Mouse (Mus musculus) cerebellum, adult 2 months (tissue): ENCODE measurements at regions not wholly inside any gene's neighbourhood (a gene's known extent, or its start where the extent isn't known, plus 50 kb on each side); places are given as distances from the start of the nearest gene placed in this dataset.

Experiments used
- DNase-seq, 2 experiments: peaks; one replicate each; pipeline ENCODE4 v3.0.0; 2021
- H3K27ac ChIP-seq: fragments of 200-500 bp; 2 replicates; pipeline ENCODE4 v1.5.1; 2012; ENCODE audit warnings: low read length, control low read depth, inconsistent platforms; ENCODE audit not compliant: insufficient read depth
- H3K27me3 ChIP-seq: fragments of 200-500 bp; 2 replicates; pipeline ENCODE4 v1.6.1; 2012; ENCODE audit warnings: inconsistent platforms, mild to moderate bottlenecking, low read length, moderate library complexity; ENCODE audit not compliant: control insufficient read depth, insufficient read depth
- H3K4me1 ChIP-seq: fragments of 200-500 bp; 2 replicates; pipeline ENCODE4 v1.6.1; 2011; ENCODE audit warnings: low read length; ENCODE audit not compliant: control insufficient read depth, insufficient read depth
- H3K4me3 ChIP-seq: fragments of 200-500 bp; replicated peaks from 2 replicates; pipeline ENCODE3; 2011; ENCODE audit warnings: mild to moderate bottlenecking, low read depth, low read length, control low read depth; ENCODE audit not compliant: insufficient read depth
- CTCF ChIP-seq: fragments of 200-500 bp; IDR thresholded peaks from 2 replicates; pipeline ENCODE4 v1.5.1; 2011; ENCODE audit warnings: low read depth, mild to moderate bottlenecking, control low read depth, low read length, moderate library complexity, borderline replicate concordance; ENCODE audit not compliant: insufficient read depth
- POLR2A ChIP-seq: fragments of 200-500 bp; IDR thresholded peaks from 2 replicates; pipeline ENCODE4 v1.6.1; 2011; ENCODE audit warnings: low read length, control low read depth, borderline replicate concordance; ENCODE audit not compliant: insufficient read depth
- WGBS: fragments of 180-500 bp; shearing (Covaris S2); methylation state at CpG from one replicate; pipeline ENCODE4 v1.1.7; 2018; 5-methylcytosine and 5-hydroxymethylcytosine counted together

DNA sequence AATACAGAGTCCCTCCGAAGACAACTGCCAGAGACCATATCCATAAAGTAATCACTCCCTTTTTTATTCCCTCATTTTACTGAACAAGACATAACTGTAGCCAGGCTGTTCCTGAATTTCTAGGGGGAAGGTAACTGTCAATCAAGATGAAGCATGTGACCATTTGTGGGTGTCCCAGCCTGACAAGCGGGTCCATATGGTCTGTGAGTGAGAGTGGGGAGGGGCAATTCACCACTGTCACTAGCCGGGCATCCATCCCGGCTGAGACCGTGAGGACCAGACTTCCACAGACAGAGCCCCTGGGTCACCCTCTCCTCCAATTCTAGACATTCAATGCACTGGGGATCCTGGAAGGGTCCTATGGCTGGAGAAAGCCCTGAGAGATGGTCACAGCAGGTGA lies 54.6 kb downstream of the Gm11733 start:
- H3K4me1 ChIP-seq = peaks cover 22% of the 10 kb centered on the region
- H3K27me3 ChIP-seq = no peaks in the 10 kb centered on the region
- no peak for DNase-seq
- WGBS = 81% methylated on average over 5 of the region's 5 CpGs
- H3K4me3 ChIP-seq = no peak overlapping the region
- TF ChIP-seq POLR2A (no peak), CTCF (no peak)
- H3K27ac ChIP-seq = no peak overlapping the region

DNA sequence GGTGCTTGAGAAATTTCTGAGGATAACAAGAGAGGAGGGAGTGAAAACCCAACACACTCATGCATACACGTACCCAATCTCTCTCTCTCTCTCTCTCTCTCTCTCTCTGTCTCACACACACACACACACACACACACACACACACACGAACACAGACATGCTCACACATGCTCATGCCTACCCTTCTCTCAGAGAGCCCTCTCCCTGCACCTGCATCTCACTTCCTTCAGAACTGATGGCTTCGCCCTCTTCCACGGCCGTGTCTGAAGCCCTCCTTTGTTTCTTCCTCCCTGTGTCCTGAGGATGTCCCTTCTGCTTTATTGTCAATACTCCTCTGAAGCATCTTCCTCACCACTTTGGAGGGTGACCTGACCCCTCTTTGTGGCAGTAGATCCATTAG lies 56.4 kb downstream of the Gm11733 start:
- H3K4me1 ChIP-seq = peaks cover 21% of the 10 kb centered on the region
- no peak overlapping the region for H3K27ac ChIP-seq
- no peak overlapping the region for H3K4me3 ChIP-seq
- no peak for TF ChIP-seq CTCF
- TF ChIP-seq POLR2A = no peak
- H3K27me3 ChIP-seq = no peaks in the 10 kb centered on the region
- WGBS = 82% methylated on average over 5 of the region's 5 CpGs
- no peak for DNase-seq

DNA sequence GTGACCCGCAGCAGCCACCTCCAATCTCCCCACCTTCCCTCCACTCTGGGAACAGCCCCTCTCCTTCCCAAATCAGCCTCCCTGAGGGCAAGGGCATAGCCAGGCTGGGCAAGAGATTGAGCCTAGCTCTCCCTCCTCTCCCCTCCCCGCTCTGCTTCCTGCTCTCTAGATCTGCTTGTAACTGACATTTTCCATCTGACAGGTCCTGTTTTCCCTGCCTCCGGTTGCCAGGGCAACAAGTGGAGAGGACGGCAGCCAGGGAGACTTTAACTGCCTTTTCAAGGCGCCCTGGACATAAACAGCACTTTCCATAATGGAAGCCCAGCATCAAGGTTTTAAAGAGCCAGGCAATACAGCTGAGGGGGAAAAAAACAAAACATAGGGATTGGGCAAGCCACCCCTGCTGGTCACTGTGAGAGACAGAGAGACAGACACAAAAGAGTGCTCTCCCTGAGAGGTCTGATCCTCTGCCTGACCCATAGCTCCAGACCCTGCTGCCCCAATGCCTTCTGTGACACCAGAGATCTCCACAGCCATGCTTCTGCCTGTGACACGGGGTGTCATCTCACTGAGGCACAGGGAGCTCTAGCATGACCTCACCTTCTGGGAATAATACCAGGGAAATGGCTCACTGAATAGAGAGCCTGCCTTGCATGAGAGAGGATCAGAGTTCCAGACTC lies 57.2 kb downstream of the Gm11733 start:
- peak; percentile 39 to 52 for DNase-seq
- H3K4me3 ChIP-seq = no peak overlapping the region
- H3K27ac ChIP-seq = no peak overlapping the region
- H3K27me3 ChIP-seq = no peaks in the 10 kb centered on the region
- TF ChIP-seq CTCF = no peak
- peaks cover 20% of the 10 kb centered on the region for H3K4me1 ChIP-seq
- 31% methylated on average over 6 of the region's 6 CpGs for WGBS

DNA sequence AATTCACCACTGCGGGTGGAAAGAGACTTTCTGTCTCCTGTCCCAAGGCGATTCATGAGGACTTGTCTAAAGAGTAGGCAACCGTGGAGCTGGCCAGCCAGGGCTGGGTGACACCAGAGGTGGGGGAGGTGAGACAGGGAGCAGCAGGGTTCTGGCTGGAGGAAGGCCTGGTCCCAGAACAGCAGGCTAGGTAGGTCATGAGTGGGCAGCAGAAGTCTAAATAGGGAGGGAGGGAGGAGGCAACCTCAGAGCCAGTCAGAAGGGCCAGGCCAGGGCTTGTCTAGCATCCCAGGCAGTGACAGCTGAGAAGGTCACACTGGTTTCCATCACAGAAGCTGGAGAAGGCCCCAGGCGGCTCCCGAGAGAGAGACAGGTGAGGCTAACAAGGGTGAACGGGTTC lies 59.0 kb downstream of the Gm11733 start:
- Histone ChIP-seq H3K4me3 (no peak overlapping the region), H3K4me1 (peaks cover 20% of the 10 kb centered on the region), H3K27ac (peak overlapping the region; percentile 11), H3K27me3 (no peaks in the 10 kb centered on the region)
- 14% methylated on average over 6 of the region's 6 CpGs for WGBS
- TF ChIP-seq POLR2A = no peak
- no peak for TF ChIP-seq CTCF
- DNase-seq = peak; percentile 72 to 84

DNA sequence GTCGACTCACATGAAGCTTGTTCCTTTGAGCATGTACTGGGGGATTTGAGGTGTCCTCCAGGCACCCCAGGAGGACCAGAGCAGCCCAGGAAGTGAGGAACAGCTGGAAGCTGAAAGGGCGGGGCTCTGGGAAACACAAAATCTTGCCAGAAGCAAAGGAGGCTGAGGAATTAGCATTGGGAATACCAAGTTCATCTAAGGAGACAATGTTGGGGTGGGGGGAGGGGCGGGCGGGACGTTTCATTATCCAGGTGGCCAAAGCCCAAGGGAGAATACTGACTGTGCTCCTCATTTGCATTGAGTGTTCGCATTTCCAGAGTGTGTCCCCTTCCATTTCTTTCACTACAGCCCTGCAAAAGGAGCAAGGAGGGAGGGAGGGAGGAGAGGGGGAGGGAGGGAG lies 60.3 kb downstream of the Gm11733 start:
- WGBS = 64% methylated on average over 6 of the region's 6 CpGs
- no peak overlapping the region for H3K4me3 ChIP-seq

DNA sequence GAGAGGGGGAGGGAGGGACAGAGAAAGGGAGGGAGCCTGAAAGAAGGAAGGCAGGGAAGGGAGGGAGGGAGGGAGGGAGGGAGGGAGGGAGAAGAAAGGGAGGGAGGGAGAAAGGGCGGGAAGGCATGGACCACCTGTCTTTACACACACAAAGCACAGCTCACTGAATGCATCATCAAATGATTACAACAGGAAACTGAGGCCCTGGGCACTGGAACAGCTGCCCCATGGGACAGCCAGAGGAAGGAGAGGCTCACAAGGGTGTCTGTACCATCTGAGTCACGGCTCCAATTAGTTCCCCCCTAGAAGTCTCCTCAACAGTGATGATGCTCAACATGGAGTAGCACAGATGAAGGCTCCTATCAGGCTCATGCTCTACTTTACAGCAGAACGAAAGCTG lies 60.8 kb downstream of the Gm11733 start:
- 91% methylated on average over 3 of the region's 3 CpGs for WGBS
- no peak overlapping the region for H3K4me3 ChIP-seq
- TF ChIP-seq CTCF (no peak), POLR2A (no peak)
- no peak for DNase-seq
- H3K4me1 ChIP-seq = peaks cover 20% of the 10 kb centered on the region
- H3K27me3 ChIP-seq = no peaks in the 10 kb centered on the region
- H3K27ac ChIP-seq = no peak overlapping the region

More for the DNA sequence above, 60.3 kb downstream of the Gm11733 start:
- Histone ChIP-seq H3K27me3 (no peaks in the 10 kb centered on the region), H3K27ac (no peak overlapping the region), H3K4me1 (peaks cover 20% of the 10 kb centered on the region)
- TF ChIP-seq CTCF = no peak
- TF ChIP-seq POLR2A = no peak
- DNase-seq = no peak

DNA sequence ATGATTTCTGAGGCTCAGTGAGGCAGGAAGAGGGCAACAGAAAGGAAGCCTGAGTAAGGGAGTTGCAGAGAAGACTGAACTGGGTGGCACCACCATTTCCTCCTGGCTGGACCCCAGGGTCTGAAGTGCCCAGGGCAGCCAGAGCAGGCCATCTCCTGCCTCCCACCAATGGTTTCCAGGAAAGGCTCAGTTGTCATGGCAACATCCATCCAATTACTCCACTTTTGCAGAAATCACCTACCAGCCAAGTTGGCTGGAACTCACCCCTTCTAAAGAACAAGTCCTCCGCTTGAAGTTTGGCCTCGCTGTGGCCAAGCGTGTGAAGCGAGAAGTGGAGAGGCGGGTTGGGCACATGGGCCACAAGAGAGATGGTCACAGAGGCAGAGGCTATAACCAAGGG lies 67.8 kb downstream of the Gm11733 start:
- H3K27me3 ChIP-seq = no peaks in the 10 kb centered on the region
- WGBS = 77% methylated on average over 5 of the region's 5 CpGs
- TF ChIP-seq CTCF = no peak
- no peak for TF ChIP-seq POLR2A

DNA sequence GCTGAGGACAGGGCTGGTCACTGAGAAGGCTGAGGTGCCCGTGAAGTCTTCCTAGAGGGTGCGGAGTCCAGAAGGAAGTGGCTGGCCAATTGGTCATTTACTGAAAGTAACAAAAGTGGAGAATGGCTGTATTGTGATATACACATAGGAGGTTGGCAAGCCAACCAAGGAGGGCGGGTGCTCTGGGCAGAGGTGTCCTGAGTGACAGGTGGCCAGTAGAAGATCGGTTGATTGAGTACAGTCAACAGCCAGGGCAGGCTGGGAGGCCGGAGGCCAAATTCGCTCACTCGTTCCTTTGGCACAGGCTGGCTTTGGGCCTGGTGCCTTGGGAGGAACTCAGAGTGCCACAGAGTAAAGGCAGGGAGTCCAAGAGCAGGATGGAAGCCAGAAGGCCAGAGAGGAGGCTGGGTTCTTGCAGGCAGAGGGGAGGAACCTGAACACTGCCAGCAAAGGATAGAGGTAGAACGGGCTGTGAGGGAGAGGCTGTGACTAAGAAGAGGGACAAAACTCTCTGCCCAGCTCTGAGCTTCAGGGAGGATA lies 68.3 kb downstream of the Gm11733 start:
- DNase-seq = peak; percentile 74 to 84
- TF ChIP-seq POLR2A (no peak), CTCF (no peak)
- no peak overlapping the region for H3K4me3 ChIP-seq
- H3K4me1 ChIP-seq = peaks cover 19% of the 10 kb centered on the region
- H3K27me3 ChIP-seq = no peaks in the 10 kb centered on the region
- no peak overlapping the region for H3K27ac ChIP-seq
- 24% methylated on average over 8 of the region's 8 CpGs for WGBS

More for the DNA sequence above, 67.8 kb downstream of the Gm11733 start:
- peak in 1 of 2 experiments; percentile 27 for DNase-seq
- Histone ChIP-seq H3K27ac (no peak overlapping the region), H3K4me1 (peaks cover 13% of the 10 kb centered on the region), H3K4me3 (no peak overlapping the region)
